Mouse (Mus musculus): Measurements from ENCODE around the gene S100a10.
"Not testable (repeated sequence)": the region's sequence is repeated elsewhere in the genome, so short reads cannot be mapped to it uniquely, and the experiment has no call there.

S100a10 gene

GRCm38 (mm10) chr3:93554981-93555877 lies at the start of gene S100a10:
S100a10 (plus strand) TSS chr3:93555080.
- DNase-seq (ENCODE audit: low read depth, low spot score), result peak; percentile 57

- DNase-seq (ENCODE audit: low read depth, low spot score), result peak; percentile 4
Measured at GRCm38 (mm10) chr3:93505960-93506863, 48.7 kb upstream of the S100a10 start.

- DNase-seq (ENCODE audit: low read depth, low spot score), result no peak
Measured at GRCm38 (mm10) chr3:93506881-93507325, 48.0 kb upstream of the S100a10 start.

- no peak for DNase-seq (ENCODE audit: low read depth, low spot score)
Measured at GRCm38 (mm10) chr3:93509301-93509700, 45.6 kb upstream of the S100a10 start.

- no peak for DNase-seq (ENCODE audit: low read depth, low spot score)
Measured at GRCm38 (mm10) chr3:93511036-93511435, 43.8 kb upstream of the S100a10 start.

- no peak for DNase-seq (ENCODE audit: low read depth, low spot score)
Measured at GRCm38 (mm10) chr3:93511801-93512200, 43.1 kb upstream of the S100a10 start.

GRCm38 (mm10) chr3:93512386-93513101 lies 42.3 kb upstream of the S100a10 start:
- DNase-seq (ENCODE audit: low read depth, low spot score), result no peak

GRCm38 (mm10) chr3:93514628-93515027 lies 40.3 kb upstream of the S100a10 start:
- no peak for DNase-seq (ENCODE audit: low read depth, low spot score)

- no peak for DNase-seq (ENCODE audit: low read depth, low spot score)
Measured at GRCm38 (mm10) chr3:93517343-93517742, 37.5 kb upstream of the S100a10 start.

- no peak for DNase-seq (ENCODE audit: low read depth, low spot score)
Measured at GRCm38 (mm10) chr3:93519856-93520329, 35.0 kb upstream of the S100a10 start.

GRCm38 (mm10) chr3:93520330-93521193 lies 34.3 kb upstream of the S100a10 start, which contains the start of gene S100a11:
S100a11 (plus strand) TSS chr3:93520488.
- peak; percentile 6 for DNase-seq (ENCODE audit: low read depth, low spot score)

- DNase-seq (ENCODE audit: low read depth, low spot score), result no peak
Measured at GRCm38 (mm10) chr3:93521462-93522057, 33.3 kb upstream of the S100a10 start.

GRCm38 (mm10) chr3:93522611-93523010 lies 32.3 kb upstream of the S100a10 start:
- DNase-seq (ENCODE audit: low read depth, low spot score), result peak; percentile 52

- no peak for DNase-seq (ENCODE audit: low read depth, low spot score)
Measured at GRCm38 (mm10) chr3:93527300-93527699, 27.6 kb upstream of the S100a10 start.

- DNase-seq (ENCODE audit: low read depth, low spot score), result no peak
Measured at GRCm38 (mm10) chr3:93528807-93529206, 26.1 kb upstream of the S100a10 start.

- no peak for DNase-seq (ENCODE audit: low read depth, low spot score)
Measured at GRCm38 (mm10) chr3:93537068-93537576, 17.8 kb upstream of the S100a10 start.

- DNase-seq (ENCODE audit: low read depth, low spot score), result no peak
Measured at GRCm38 (mm10) chr3:93538486-93538885, 16.4 kb upstream of the S100a10 start.

GRCm38 (mm10) chr3:93541501-93541900 lies 13.4 kb upstream of the S100a10 start:
- no peak for DNase-seq (ENCODE audit: low read depth, low spot score)

- DNase-seq (ENCODE audit: low read depth, low spot score), result not testable (repeated sequence)
Measured at GRCm38 (mm10) chr3:93544170-93544569, 10.7 kb upstream of the S100a10 start.

All from brain, adult 2 months (tissue).